Mouse (Mus musculus) testis, adult 2 months (tissue): Measurements from ENCODE around the gene Mob3b. TPM values are rescaled to one million over a fixed set of nuclear protein-coding genes. Genes with fewer than 3 reads are reported as not detected.

Source experiments
- H3K27ac ChIP-seq: fragments of 200-500 bp; 2 replicates; pipeline ENCODE4 v1.5.1; 2012; ENCODE audit warnings: low read depth, low read length; ENCODE audit not compliant: control insufficient read depth, insufficient read depth
- H3K27me3 ChIP-seq: fragments of 200-500 bp; 2 replicates; pipeline ENCODE4 v1.6.1; 2012; ENCODE audit warnings: mild to moderate bottlenecking, low read length, moderate library complexity; ENCODE audit not compliant: control insufficient read depth, insufficient read depth
- H3K36me3 ChIP-seq: fragments of 200-500 bp; 2 replicates; pipeline ENCODE4 v1.6.1; 2012; ENCODE audit warnings: mild to moderate bottlenecking, low read length; ENCODE audit not compliant: control insufficient read depth, insufficient read depth
- H3K4me1 ChIP-seq: fragments of 200-500 bp; 2 replicates; pipeline ENCODE4 v1.6.1; 2012; ENCODE audit warnings: low read length; ENCODE audit not compliant: control insufficient read depth, insufficient read depth
- H3K4me3 ChIP-seq: fragments of 200-500 bp; 2 replicates; pipeline ENCODE4 v1.5.1; 2012; ENCODE audit warnings: low read depth, mild to moderate bottlenecking, low read length, moderate library complexity, mixed read lengths; ENCODE audit not compliant: control insufficient read depth
- CTCF ChIP-seq: fragments of 200-500 bp; IDR thresholded peaks from 2 replicates; pipeline ENCODE4 v1.5.1; 2012; ENCODE audit warnings: low read depth, mild to moderate bottlenecking, inconsistent platforms, low read length, moderate library complexity; ENCODE audit not compliant: control insufficient read depth, insufficient read depth, insufficient replicate concordance
- POLR2A ChIP-seq: fragments of 200-500 bp; IDR thresholded peaks from 2 replicates; pipeline ENCODE4 v1.6.1; 2012; ENCODE audit warnings: low read depth, mild to moderate bottlenecking, inconsistent platforms, low read length, moderate library complexity; ENCODE audit not compliant: control insufficient read depth
- polyA plus RNA-seq: library from polyadenylated mRNA; depleted of rRNA; stranded (reverse); fragments of >200 nt; gene quantifications from 2 replicates; pipeline ENCODE4 v1.2.3, GENCODE M21; 2012

Mob3b gene
- polyA plus RNA-seq, 1 experiment = 1.4 TPM

DNA sequence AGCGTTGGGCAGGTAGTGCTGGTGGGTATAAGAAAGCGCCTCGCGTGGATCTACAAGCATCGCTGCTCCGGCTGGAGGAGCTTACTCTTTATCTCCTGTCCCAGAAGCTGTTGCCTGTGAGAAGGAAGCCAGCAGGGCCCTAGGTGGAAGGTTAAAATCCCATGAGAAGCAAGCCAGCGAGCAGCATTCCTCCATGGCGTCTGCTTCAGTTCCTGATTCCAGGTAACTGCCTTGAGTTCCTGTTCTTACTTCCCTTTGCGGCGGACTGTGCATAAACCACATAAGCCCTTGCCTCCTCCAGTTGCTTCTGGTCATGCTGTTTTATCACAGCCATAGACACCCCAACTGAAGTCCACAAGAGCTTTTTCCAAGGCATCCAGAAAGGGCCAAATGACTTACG lies 531 bp upstream of the Mob3b start:
- H3K36me3 ChIP-seq = no peaks in the 10 kb centered on the region
- no peak overlapping the region for H3K27ac ChIP-seq
- no peak overlapping the region for H3K4me3 ChIP-seq
- peaks cover 19% of the 10 kb centered on the region for H3K4me1 ChIP-seq
- TF ChIP-seq CTCF = no peak
- 0 out of 2 replicates have a peak, but pooled peaks cover 2% of the 10 kb centered on the region for H3K27me3 ChIP-seq

DNA sequence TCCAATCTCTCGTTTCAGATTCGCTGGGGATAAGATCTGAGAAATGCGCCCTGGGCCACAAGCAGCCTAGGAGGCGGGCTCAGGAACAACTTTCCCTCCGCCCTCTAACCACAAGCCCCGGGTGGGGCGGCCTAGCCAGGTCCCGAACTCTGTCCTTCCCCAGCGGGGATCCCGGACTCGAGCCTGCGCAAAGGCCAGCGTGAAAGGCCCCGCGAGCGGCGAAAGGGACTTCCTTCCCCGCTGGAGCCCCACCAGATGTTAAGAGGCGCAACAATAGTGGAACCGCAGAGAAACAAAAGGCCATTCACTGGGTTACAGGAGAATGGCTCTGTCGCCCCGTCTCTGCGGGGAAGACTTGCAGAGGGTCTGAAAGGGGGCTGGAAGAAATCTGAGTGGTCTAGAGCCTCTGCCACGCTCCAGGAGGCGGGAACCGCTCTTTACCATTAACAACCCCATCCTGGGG lies 1.1 kb downstream of the Mob3b start:
- H3K27ac ChIP-seq = 0 out of 2 replicates have a peak overlapping the region, but pooled peaks have one; percentile 13
- TF ChIP-seq POLR2A = no peak
- no peak for TF ChIP-seq CTCF

DNA sequence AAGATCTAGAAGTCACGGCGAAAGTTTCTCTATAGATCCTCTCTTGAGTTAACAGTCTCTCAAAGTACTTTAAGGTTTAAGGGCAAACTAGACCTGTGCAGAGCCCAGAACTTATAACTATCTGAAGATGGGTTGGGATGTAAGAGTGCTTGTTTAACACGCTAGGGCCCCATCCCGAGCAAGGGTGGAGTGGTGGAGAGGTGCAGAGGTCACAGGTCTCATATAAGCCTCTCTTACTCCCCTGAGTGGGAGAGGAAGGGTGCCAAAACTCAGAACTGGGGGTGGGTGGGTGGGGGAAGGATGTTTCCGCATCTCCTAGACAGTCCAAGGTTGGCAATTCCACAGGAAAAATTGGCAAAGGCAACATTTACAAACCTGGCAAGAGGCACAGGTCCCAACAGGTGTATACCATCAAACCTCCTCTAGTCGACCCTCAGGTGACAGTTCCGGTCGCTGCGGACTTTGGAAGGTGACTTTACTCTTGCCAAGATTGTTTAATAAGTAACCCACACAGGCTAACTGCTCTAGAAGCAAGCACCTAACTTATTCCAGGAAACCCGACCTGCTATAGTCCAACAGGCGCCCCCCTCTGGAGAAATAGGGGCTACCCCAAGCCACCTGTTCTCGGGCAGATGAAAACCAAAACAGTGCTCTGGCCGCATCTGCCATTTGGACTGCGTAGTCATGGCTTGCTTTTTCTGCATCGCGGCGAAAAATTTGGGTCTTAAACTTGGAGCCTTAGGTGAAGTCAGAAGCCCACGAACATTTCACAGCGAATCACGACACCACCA lies 2.0 kb downstream of the Mob3b start:
- Histone ChIP-seq H3K27me3 (0 out of 2 replicates have a peak, but pooled peaks cover 2% of the 10 kb centered on the region), H3K4me1 (peaks cover 19% of the 10 kb centered on the region), H3K27ac (peak overlapping the region; percentile 25; the same call in 1 of the 2 replicates), H3K36me3 (no peaks in the 10 kb centered on the region), H3K4me3 (peak overlapping the region; percentile 85)
- TF ChIP-seq POLR2A (no peak), CTCF (no peak)

More for the DNA sequence above, 1.1 kb downstream of the Mob3b start:
- Histone ChIP-seq H3K27me3 (0 out of 2 replicates have a peak, but pooled peaks cover 2% of the 10 kb centered on the region), H3K36me3 (no peaks in the 10 kb centered on the region), H3K4me3 (peak overlapping the region; percentile 85), H3K4me1 (peaks cover 19% of the 10 kb centered on the region)

GRCm38 (mm10) chr4:35154051-35154450 lies 3.2 kb downstream of the Mob3b start:
- 0 out of 2 replicates have a peak, but pooled peaks cover 2% of the 10 kb centered on the region for H3K27me3 ChIP-seq
- TF ChIP-seq POLR2A = no peak
- TF ChIP-seq CTCF = no peak

DNA sequence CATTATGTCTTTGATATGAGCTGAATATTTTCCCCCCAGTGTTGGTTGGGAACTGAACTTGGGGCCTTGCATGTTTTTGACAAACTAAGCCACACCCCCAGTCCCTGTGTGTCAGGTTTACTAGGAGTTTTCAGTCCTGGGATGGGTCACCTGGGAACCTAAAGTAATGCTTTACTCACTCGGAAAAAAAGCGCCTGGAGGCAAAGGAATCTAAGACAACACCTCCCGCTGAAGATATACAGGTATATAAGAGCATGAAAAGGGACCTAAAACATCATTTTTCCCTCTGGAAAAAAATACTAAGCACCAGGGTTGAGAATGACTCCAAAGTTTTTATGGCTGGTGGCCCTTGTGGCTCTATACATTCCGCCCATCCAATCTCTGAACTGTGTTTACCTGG lies 5.5 kb downstream of the Mob3b start, which contains the start of gene Ifnk:
Gene Ifnk (plus strand): TSS at position 301 of the 400 bp plus-strand sequence.
- no peak for TF ChIP-seq CTCF
- H3K4me1 ChIP-seq = peaks cover 11% of the 10 kb centered on the region
- H3K36me3 ChIP-seq = no peaks in the 10 kb centered on the region
- H3K4me3 ChIP-seq = no peak within 1 kb of the TSS
- 0 out of 2 replicates have a peak, but pooled peaks cover 2% of the 10 kb centered on the region for H3K27me3 ChIP-seq
- no peak within 1 kb of the TSS for H3K27ac ChIP-seq

More at GRCm38 (mm10) chr4:35154051-35154450, 3.2 kb downstream of the Mob3b start:
- Histone ChIP-seq H3K27ac (no peak overlapping the region), H3K4me1 (peaks cover 19% of the 10 kb centered on the region), H3K4me3 (no peak overlapping the region), H3K36me3 (no peaks in the 10 kb centered on the region)

DNA sequence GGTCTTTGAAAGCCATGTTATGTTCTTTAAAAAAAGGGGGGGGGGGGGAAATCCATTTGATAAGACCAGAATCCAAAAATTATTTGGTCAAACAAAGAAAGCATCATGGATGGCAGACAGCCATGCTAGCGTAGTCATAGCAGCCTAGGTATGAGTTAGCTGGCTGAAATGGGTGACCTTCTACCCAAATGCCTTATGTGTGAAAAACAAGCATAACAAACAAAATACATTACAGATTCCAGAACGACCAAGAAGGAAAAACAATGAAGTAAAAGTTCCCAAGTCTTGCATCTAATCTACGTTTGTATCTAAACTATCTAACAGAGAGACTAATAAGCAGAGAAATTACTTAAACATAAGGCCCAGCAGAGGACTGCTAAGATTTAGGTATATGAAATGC lies 6.6 kb downstream of the Mob3b start:
- TF ChIP-seq POLR2A (no peak), CTCF (no peak)
- H3K27ac ChIP-seq = no peak overlapping the region
- no peak overlapping the region for H3K4me3 ChIP-seq
- H3K27me3 ChIP-seq = no peaks in the 10 kb centered on the region
- H3K36me3 ChIP-seq = no peaks in the 10 kb centered on the region
- H3K4me1 ChIP-seq = peaks cover 3% of the 10 kb centered on the region; the same call in 1 of the 2 replicates

DNA sequence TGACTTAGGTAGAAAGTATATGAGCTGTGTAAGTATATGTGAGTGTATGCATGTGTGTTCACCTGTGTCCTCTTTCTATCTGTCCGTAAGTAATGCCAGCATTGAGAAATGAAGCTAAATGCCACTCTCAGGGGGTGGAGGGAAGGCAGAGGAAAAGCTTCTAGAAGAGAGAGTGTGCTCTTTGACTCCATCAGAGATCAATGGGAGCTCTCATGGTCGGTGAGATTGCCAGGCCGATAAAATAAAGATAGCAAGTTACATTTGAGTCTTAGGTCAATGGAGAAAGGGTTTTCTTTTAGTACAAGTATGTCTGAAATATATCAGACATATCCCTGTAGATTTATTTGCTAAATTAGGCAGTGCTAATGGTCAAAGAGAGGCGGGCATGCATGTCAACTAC lies 9.0 kb downstream of the Mob3b start:
- H3K27me3 ChIP-seq = no peaks in the 10 kb centered on the region
- H3K36me3 ChIP-seq = no peaks in the 10 kb centered on the region
- no peak overlapping the region for H3K27ac ChIP-seq
- H3K4me3 ChIP-seq = no peak overlapping the region
- no peak for TF ChIP-seq CTCF
- no peak for TF ChIP-seq POLR2A
- no peaks in the 10 kb centered on the region for H3K4me1 ChIP-seq
